Mouse (Mus musculus) heart, adult 2 months (tissue): Measurements from ENCODE around the gene Kcnj6.

Experiments used
- CTCF ChIP-seq: fragments of 200-600 bp; IDR thresholded peaks from 2 replicates; pipeline ENCODE4 v1.8.1; 2022; ENCODE audit warnings: antibody characterized with exemption, mild to moderate bottlenecking, moderate library complexity
- EP300 ChIP-seq: fragments of 200-500 bp; IDR thresholded peaks from 2 replicates; pipeline ENCODE4 v1.6.1; 2011; ENCODE audit warnings: low read depth, low read length, control low read depth; ENCODE audit not compliant: insufficient read depth

- TF ChIP-seq EP300 = no peak
- TF ChIP-seq CTCF = no peak
Measured at GRCm38 (mm10) chr16:94925364-94925763, 72.1 kb downstream of the Kcnj6 start.
